Mouse (Mus musculus) embryo, embryonic 11 days (tissue): ENCODE data around the gene Ern1.

ENCODE experiments used
- DNase-seq: peaks from one replicate; pipeline ENCODE4 v3.0.0-alpha.2; 2015

The Ern1 gene

DNA sequence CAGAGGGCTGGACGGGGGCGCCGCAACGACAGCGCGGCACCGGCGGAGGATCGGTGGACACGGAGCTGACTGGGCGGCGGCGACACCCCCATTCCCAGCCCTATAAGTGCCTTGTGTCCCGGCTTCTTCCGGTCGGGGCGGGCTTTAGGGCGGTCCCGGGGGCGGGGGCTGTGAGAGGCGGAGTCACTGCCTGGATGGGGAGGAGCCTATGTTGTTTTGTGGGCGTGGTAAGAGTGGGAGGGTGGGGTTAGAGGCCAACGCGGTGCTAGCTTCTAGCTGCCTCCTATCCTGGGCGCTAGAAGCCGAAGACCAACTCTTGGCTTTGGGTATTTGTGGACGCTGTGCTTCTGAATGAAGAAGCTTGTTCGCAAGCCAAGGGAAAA is at the start of gene Ern1:
Gene Ern1, minus strand, starts transcription at position 120 of the 383 bp plus-strand sequence.
- DNase-seq, result peak; percentile 95

DNA sequence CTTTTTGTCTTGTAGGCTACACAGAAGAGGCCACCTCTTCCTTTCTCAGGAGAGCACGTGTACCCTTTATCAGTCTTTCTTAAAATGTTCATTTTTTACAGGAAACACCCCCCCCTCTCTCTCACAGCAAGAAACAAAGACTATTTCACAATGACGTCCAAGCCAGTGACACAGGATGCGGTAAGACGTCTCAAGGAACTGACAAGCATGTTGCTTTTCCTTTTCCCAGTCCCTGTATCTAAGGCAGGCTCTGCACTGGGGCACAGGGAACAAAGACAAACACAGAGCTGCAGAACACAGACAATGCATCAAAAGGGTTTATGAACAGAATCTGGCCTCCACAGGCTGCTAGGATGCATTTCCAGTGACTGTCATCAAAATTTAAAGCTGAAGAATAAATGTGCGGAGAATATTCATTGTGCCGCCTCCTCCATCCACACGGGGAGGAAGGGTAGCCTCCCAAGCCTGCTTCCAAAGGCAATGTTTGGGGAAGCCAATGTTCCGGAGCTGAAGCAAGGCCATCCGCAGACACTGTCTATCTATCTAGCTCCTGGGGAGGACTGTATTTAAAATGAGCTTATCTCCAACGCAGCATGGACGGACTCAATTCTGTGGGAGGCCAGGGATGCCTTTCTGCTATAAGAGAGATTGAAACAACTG is 48.7 kb upstream of the Ern1 start:
- DNase-seq, result no peak

DNA sequence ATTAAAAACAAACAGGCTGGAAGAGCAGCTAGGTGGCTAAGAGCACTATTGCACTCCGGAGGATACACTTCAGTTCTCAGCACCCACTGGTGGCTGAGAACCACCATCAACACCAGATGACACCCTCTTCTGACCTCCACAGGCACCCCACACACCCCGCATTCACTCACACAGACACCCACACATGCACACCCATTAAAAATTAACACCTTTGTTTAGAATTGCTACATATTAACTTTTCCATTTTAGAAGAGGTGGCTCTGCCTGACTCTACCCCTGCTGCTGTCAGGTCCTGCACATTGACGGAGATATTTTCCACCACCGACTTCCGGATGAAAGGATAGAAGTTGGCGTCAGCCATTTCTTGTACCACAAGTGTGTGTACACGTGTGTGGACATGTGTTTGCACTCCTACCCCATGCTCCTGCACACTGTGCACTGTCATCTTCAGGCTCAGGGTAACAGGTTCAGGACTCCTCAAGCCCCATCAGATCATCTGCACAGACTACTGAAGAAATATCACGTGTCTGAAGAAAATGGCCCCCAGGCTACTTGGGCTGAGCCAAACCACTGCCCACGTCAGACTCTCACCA is 48.1 kb upstream of the Ern1 start:
- no peak for DNase-seq

DNA sequence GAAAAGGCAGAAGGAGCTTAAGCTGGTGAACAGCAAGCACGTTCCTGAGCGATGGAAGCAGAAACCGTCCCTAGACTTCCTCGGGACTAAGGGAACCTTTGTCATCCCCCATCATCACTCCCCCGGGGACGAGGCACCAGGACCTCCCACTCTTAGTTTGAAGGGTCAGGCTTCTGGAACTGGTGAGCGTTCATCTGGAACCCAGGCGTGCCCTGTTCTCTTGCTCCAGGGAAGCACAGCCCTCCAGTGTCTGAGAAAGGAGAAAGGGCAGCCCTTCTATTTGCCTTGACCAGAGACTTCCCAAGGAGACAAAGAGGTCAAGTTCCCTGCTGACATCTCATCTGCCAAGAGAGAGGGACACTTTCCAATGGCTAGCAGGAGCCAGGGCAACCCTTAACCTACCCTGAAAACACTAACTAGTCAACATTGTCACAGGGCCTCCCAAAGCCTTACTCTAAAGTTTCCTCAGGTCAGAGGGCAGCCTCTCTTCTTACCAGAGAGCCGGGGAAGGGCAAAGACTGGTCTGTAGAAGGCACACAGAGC is 44.7 kb upstream of the Ern1 start:
- DNase-seq, result no peak

DNA sequence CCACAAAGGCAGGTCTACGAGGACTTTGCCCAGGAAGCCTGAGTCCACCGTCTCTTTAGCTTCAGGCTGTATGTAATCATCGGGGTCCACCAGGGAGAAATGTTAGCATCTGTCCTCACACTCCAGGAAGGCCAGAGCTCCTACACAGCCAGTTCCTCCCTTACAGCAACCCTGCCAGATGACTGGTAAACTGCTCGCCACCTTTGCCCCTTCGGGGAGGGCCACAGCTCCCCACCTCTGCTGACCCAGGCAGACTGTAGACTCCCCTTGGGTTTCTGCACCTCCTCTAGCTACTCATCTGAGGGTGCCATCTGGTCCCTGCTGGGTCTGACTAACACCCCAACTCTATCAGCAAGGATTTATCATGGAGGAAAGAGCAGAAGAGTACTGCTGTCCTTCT is 42.1 kb upstream of the Ern1 start:
- no peak for DNase-seq

DNA sequence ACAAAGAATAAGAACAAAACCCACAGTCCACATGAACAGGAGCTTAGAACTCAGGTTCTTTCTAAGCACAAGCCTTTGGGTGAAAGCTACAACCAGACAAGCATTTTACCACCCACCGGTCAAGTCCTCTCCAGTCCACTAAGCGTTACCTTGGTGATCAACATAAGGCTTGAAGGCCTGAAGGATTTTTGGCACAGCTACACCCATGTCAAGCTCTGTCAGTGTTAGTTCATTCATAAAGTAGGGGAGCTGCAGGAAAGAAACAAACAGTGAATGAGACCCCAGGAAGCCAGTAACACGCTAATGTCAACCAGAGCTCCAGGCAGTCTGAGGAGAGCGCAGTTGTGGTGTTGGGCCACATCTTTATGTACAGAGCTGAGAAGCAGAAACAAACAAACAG is 41.5 kb upstream of the Ern1 start:
- DNase-seq, result no peak

DNA sequence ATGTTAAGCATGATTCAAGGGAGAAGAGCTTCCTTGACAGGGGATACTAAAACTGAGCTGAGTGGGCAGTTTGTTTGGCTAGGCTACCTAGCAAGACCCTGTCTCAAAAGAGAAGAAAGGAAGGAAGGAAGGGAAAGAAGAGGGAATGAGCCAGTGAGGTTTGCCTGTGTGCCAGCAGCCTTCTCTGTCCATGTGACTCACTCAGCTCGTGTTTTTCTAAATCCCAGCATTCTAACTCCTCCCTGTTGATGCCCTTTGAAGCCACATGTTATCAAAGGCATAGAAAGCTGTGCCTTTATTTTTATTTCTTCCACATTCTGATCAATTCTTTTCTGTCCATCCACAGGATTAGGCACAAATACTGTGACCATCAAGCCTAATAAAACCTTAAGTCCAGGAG is 40.3 kb upstream of the Ern1 start:
- DNase-seq, result no peak

DNA sequence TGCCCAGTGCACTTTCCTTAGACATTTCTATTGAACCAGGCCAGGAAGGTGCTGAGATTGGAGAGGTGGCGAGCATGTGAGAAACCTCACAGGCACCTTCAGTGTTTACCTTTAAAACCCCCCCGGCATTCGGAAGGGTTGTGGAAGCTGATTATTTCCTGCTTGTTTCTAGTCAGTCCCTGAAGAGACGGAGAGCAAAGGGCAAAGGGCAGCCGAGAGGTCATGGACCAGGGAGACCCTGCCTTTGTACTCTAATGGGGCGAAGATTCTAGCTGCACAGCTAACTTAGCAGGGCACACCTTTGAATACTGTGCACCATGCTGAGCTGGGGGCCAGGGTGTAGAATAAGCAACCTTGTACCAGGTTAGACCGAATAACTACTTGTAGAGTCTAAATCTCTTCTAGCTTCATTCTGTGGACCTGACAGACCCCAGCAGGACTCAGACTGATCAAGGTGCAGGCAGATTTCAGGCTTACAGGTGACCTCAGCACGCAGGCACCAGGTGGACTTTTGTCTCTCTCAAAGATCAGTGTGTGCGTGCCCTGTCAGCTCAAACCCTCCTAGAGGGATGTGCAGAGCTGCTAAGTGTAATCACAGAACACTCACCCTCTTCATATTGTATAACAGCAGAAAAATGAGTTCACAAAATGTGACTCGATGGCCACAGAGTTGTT is 39.6 kb upstream of the Ern1 start:
- no peak for DNase-seq

DNA sequence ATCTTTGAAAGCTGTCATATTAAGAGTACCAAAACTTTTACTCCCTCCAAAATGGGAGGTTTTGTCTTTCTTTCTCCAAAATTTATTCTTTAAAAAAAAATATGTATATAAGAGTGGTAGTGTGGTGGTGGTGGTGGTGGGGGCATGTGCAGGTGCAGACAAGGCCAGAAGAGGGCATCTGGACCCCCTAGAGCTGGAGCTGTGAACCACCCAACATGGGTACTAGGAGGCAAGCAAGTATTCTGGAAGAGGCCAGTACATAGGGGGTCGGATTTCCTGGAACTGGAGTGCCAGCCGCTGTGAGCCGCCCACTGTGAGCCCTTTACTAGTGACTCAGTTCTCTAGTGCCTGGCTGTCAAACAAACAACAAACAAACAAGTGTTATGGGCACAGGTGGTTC is 34.9 kb upstream of the Ern1 start:
- no peak for DNase-seq

DNA sequence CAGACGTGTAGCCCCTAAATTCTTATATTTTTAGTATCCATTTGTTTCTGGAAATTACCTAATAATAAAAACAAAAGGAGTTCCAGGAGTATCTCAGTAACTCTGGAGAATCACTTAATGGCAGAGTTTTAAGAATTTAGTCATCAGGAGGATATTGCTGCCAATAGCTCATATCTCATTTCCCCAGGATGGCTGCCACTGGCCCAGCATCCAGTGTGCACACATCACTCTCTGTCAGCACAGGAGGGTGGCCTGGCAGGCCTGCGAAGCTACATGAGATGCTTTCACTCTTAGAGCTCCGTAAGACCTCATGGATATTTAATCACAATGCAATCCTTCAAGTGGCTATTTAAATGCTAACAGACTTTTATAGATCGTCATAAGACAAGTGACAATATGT is 34.0 kb upstream of the Ern1 start:
- DNase-seq, result no peak

DNA sequence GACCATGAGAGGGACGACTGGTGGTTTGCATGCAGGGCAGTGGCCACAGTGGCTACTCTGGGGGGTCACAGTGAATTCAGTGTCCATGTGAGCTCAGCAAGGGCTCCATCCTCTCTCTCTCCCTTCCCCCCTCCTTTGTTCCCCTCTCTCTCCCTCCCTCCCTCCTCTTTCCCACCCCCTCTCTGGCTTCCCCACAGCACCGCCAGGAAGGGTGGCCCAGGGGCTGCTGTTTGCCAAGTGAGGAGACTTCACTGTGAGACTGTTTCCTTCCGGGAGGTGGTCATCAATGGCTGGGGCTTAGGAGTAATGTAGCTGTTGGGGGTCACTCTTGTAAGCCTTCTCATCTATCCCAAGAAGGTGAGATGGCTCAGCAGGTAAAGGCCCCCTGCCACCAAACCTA is 32.8 kb upstream of the Ern1 start:
- DNase-seq, result no peak

DNA sequence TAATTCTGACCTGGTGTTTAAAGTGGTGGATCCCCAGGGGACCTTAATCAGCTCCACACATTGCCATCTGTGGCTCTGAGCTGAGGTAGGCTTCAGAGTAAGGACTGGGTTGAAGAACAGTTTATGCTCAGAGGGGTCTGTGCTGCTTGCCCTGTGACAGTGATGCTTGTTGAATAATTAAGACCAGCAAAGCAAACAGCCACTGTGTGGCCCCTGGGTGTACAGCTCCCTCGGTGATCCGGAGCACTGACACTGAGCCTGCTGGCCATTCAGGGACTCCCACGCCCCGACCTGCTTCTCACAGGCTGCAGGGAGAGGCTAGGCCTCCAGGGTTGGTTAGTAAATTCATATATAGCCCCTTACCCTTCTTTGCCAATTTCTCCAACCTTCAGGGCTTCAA is 31.9 kb upstream of the Ern1 start:
- no peak for DNase-seq

DNA sequence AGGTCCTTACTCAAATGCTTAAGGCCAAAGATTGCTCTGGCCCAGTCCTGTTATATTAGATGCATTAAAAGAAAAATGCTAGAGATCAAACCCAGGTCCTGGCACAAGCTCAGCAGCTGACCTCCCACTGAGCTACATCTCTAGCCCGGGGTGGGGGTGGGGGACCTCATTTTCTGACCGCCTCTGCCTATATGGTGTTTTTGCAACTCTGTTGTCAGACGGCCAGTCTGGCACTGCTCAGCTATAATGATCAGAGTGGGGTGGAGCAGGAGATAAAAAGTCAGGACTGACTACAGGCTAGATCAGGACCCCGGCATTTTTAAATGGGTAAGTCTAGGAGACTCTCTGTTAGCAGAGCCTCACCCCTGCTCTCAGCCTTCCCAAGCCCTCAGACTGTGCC is 30.7 kb upstream of the Ern1 start:
- DNase-seq, result no peak

DNA sequence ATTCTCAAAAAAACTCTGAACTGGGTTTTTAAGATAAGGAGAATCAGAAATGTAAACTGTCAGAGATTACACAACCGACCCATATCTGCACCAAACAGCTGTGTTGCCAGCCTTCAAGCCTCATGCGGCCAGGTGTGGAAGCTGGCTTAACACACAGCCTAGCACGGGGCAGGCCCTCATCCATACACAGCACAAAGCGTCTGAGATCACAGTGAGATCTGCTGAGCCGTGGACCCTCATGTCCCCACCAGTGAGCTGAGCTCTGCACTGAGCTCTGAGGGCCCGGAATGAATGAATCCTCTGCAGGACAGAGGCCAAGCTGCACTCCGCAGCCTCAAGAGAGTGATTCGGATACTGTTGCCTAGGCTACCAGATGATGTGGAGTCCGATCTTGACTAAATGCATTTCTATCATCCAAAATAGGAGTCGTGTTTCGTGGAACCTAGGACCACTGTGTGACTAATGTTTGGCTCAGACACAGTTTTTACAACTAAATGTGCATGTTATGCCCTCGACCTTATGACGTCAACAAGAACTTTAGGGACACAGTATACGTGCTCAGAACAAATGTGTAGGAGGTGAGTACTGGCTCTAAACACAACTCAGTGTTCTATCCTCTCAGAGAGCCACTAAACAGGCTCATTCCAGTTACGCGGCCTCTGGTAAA is 27.6 kb upstream of the Ern1 start:
- no peak for DNase-seq

DNA sequence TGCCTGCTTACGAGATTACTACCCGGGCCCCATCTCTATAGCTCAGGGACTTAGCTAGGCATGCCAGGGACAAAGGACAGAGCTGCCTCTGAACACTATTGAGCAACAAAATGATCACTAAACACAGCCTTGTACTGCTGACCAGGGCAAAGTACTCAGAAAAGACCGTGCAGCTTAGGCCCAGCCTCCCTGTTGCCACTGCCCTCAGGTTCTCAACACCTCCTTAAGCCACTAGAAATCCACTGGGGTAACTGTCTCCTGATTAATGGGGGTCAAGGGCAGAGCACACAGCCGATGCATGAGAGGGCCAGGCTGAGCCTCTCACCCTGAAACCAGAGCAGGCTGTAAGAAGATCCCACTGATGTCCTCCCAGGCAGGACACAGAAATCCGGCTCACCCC is 26.8 kb upstream of the Ern1 start:
- no peak for DNase-seq

DNA sequence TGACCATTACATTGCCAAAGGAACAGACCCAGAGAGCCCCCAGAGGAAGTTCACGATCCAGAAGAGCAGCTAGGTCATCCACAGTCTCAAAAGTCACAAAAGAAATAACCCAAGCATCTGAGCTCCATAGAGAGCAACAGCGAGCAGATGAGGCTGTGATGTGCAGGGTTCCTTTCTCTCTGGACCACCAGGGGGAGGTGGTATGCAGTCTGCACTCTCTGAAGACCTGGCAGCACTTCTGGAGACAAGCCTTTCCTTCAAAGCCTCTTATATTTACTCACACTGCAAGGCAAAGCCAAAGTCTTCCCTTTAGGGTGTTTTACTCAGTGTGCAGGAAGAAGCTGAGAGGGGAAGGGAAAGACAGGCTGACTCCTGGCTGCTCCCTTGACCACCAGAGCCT is 25.5 kb upstream of the Ern1 start:
- DNase-seq, result peak; percentile 70

DNA sequence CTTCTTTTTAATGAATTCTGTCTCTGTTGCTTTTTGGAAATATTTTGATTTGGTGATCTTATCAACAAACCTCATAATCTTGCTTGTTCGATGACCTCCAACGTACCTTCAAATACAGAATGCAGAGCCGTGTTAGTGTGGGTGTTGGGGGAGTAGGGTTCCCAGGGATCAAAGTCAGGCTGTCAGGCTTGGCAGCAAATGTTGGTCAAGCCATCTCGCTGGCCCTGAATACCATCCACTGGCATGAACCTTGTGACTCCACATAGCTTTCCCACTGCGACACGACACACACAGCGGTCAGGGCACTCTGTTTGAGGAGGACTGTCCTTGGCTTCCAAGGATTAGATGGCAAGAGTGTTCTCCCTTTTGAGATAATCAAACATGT is 24.3 kb upstream of the Ern1 start:
- DNase-seq, result no peak

DNA sequence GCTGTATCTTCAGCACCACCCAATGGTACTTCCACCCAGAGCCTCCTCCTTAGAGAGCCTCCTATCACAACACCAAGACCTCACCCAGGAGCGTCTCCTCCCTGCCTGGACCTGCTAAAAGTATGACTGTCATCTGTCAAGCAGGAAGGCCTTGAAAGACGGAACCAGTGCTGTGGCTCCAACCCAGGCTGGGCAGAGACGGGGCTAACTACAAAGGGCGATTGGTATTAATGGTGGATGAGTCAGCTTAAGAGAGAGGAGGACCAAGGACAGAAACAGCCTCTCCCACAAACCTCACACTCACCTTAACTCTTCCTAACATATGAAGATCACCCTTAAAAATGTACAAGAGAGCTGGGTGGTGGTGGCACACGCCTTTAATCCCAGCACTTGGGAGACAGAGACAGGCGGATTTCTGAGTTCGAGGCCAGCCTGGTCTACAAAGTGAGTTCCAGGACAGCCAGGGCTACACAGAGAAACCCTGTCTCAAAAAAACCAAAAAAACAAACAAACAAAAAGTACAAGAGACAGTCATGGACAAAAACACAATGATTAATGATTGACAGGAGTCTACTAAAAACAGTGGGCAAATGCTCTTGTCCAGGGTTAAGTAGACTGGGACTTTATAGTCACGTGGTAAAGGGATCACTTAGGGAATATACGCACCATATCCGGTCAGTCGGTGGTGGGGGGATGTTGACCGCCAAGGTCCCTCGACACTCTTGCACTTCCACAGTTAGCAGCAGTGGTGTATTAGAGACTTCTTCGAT is 23.8 kb upstream of the Ern1 start:
- no peak for DNase-seq

DNA sequence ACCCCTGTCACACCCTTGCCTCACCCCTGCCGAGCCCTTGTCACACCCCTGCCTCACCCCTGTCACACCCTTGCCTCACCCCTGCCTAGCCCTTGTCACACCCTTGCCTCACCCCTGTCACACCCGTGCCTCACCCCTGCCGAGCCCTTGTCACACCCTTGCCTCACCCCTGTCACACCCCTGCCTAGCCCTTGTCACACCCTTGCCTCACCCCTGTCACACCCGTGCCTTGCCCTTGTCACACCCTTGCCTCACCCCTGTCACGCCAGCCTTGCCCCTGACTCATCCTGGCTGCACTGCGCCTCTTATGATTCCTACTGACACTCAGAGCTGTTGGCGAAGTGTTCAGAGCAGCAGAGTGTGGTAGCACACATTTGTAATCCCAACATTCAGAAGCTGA is 20.0 kb upstream of the Ern1 start:
- DNase-seq, result no peak

DNA sequence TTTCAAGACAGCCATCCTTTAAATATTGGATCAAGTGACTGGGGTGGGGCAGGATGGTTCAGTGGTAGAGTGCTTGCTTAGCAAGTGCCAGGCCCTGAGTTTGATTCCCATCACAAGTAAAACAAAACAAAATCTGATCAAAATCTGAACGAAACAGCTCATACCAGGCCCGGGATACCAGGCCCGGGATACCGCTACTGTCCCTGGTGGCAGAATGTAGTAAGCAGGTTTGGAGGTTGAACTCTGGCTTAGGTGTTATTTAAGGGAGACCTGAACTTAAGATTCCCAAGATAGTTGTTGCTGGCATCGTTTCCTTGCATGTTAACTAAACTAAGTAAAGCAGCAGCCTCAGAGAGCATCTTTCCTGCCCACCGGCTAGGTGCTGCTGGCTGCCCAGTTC is 18.6 kb upstream of the Ern1 start:
- no peak for DNase-seq

DNA sequence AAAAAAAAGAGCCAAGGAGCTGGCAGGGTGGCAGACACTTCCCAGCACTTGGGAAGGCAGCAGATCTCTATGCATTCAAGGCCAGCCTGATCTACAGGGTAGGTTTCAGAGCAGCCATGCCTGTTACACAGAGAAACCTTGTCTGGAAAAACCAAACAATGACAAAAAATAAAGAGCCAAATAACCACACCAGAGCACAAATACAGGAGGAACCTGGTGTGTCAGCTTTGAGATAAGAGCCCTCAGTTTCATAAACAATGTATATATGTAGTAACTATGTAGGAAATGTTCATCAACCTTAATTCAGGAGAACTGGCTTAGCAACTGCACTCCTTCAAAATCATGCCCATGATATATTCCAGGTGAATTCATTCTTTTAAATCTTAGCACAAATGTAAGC is 16.5 kb upstream of the Ern1 start:
- no peak for DNase-seq

DNA sequence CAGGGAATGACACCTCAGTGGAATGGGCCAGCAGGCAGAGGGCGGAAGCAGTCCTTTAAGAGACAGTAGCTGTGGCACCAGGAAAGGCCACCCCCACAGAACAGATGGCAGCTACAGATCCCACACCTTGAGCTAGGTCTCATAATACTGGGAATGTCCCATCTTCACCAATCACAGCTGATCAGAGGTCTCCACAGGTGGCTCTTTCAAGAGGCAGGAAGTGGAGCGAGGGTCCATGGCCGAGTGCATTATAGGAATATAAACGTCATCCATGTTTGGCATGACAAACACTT is 15.7 kb upstream of the Ern1 start:
- DNase-seq, result no peak

DNA sequence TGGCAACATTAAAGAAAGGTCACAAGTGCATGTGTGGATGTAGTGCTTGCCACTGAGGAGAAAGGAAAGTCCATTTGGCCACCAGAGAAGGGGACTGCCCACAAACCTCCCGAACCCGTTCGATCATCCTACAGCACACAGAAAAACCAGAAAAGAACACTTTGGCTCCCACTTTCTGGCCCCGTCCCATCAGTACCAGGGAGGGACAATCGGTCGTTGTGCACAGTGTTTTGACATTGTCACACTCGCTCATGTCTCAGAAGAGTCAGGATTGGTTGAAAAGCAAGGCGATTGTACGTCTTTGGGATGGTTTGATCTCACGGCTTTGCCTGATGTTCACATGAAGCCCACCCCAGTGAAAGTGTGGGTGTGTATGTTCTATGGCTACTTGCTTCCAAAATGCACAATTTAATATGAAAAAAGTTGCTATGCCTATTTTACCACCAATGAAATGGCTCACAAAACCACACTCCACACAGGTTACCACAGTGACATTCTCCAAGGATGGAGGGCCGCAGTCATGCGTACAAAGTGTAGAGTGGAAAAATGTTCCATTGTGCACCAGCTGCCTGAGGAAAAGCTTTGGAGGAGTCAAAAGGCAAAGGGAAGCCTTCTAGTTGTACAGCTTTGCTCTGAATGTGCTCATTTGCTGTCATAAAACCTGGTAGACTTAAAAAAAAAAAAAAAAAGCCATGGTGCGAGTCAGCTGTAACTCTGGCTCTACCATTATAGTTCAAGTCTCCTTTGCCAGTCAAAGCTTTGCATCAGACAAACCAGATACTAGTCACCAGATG is 15.2 kb upstream of the Ern1 start:
- no peak for DNase-seq
